8 mouse cellular contexts compared by ENCODE assay signal in genomic region chr4:134316390-134316789, GRCm38 (mm10). TPM values are rescaled to one million over a fixed set of nuclear protein-coding genes. Genes with fewer than 3 reads are reported as not detected.
DNase-seq lines count a peak whose midpoint lies in the region; ATAC-seq and TF ChIP-seq lines count a peak whose summit lies in the region.
"Had no signal": no experiment of that assay in that cellular context is flagged by ENCODE, and none has a peak within 500 bp of the region (broad histone marks: within the 10 kb centered on the region; RNA-seq: fewer than 3 reads in every experiment).

No protein-coding gene starts in this region.

- H3K9me3 ChIP-seq in forebrain, embryonic 11.5 days (ENCODE audit: control insufficient read depth, low read length), result peaks cover 4% of the 10 kb centered on the region; the same call in 1 of the 2 replicates

- TF ChIP-seq POLR2A in testis, adult 2 months (IDR thresholded peaks at IDR 0.05; ENCODE audit: control insufficient read depth, low read depth, low read length), result no peak

- no peak for TF ChIP-seq CTCF in testis, adult 2 months (IDR thresholded peaks at IDR 0.05; ENCODE audit: control insufficient read depth, insufficient read depth, insufficient replicate concordance, low read depth, low read length)

- H3K9ac ChIP-seq in forebrain, embryonic 11.5 days (ENCODE audit: low read length), result no peak overlapping the region
- H3K9ac ChIP-seq: embryonic facial prominence, embryonic 13.5 days had no signal

- WGBS in forebrain, embryonic 11.5 days, result 49% methylated on average over 16 of the region's 16 CpGs

- peak; percentile 35; the same call in 1 of the 2 replicates for ATAC-seq in granulocyte monocyte progenitor cell, adult 5-6 weeks (replicated peaks; ENCODE audit: poor library complexity, severe bottlenecking)
- ATAC-seq in forebrain, embryonic 11.5 days (replicated peaks; ENCODE audit: low FRiP score), result no peak

- H3K4me2 ChIP-seq in forebrain, embryonic 11.5 days (ENCODE audit: low read depth, low read length, severe bottlenecking), result no peak overlapping the region
- H3K4me2 ChIP-seq: embryonic facial prominence, embryonic 13.5 days had no signal

- no peak for DNase-seq in testis, postnatal 14 days (ENCODE audit: low spot score)
- peak; percentile 32 for DNase-seq in kidney, postnatal 10 days
- DNase-seq in layer of hippocampus, postnatal 36 days, result no peak
- DNase-seq in forebrain, embryonic 11.5 days (ENCODE audit: low spot score), result no peak
- no peak for DNase-seq in spleen, postnatal 14 days (ENCODE audit: low spot score in 2 of 2)

- H3K4me1 ChIP-seq in testis, adult 2 months (ENCODE audit: control insufficient read depth, insufficient read depth, low read length), result peaks cover 13% of the 10 kb centered on the region
- H3K4me1 ChIP-seq in forebrain, embryonic 11.5 days (replicated peaks; ENCODE audit: control insufficient read depth, insufficient read depth, low read length), result no peaks in the 10 kb centered on the region

- H3K27ac ChIP-seq in testis, adult 2 months (ENCODE audit: control insufficient read depth, insufficient read depth, low read depth, low read length), result no peak overlapping the region
- no peak overlapping the region for H3K27ac ChIP-seq in forebrain, embryonic 11.5 days (ENCODE audit: low read depth, low read length)
- H3K27ac ChIP-seq: embryonic facial prominence, embryonic 13.5 days had no signal

- no peaks in the 10 kb centered on the region for H3K27me3 ChIP-seq in testis, adult 2 months (ENCODE audit: control insufficient read depth, insufficient read depth, low read length)
- no peaks in the 10 kb centered on the region for H3K27me3 ChIP-seq in forebrain, embryonic 11.5 days (ENCODE audit: control insufficient read depth, insufficient read depth, low read length)
- H3K27me3 ChIP-seq: embryonic facial prominence, embryonic 13.5 days had no signal

- peak overlapping the region; percentile 37 for H3K4me3 ChIP-seq in testis, adult 2 months (ENCODE audit: control insufficient read depth, low read depth, low read length)
- H3K4me3 ChIP-seq in forebrain, embryonic 11.5 days (ENCODE audit: low read depth, low read length), result no peak overlapping the region
- H3K4me3 ChIP-seq: embryonic facial prominence, embryonic 13.5 days had no signal

- no peaks in the 10 kb centered on the region for H3K36me3 ChIP-seq in testis, adult 2 months (ENCODE audit: control insufficient read depth, insufficient read depth, low read length)
- no peaks in the 10 kb centered on the region for H3K36me3 ChIP-seq in forebrain, embryonic 11.5 days (ENCODE audit: control insufficient read depth, insufficient read depth, low read length)
- H3K36me3 ChIP-seq: embryonic facial prominence, embryonic 13.5 days had no signal

RNA-seq across cellular contexts. Expression of gene Trim63, which starts 1.5 kb away (rescaled TPM):
- polyA plus RNA-seq in testis, adult 2 months (2012; rRNA removed), result 1.6 and 1.8 TPM in 2 replicates
- total RNA-seq in granulocyte monocyte progenitor cell, adult 5-6 weeks (2014; fragmentation: Nextera tagmentation), result not detected in 2 replicates
- total RNA-seq in granulocyte monocyte progenitor cell, adult 5-6 weeks (2017), result not detected in 2 replicates
- total RNA-seq in layer of hippocampus, postnatal 36 days (2021), result not detected
- 0.13 TPM in 1 of 2 replicates, not detected in the other for polyA plus RNA-seq in forebrain, embryonic 11.5 days (2014; fragmentation: Nextera tagmentation; extraction: Ambion mirVana)

RNA-seq across cellular contexts. Expression of gene Slc30a2, which starts 26.6 kb away (rescaled TPM):
- 19.1 and 21.3 TPM in 2 replicates for polyA plus RNA-seq in testis, adult 2 months (2012; rRNA removed)
- total RNA-seq in granulocyte monocyte progenitor cell, adult 5-6 weeks (2014; fragmentation: Nextera tagmentation), result not detected in 2 replicates
- not detected in 2 replicates for total RNA-seq in granulocyte monocyte progenitor cell, adult 5-6 weeks (2017)
- total RNA-seq in layer of hippocampus, postnatal 36 days (2021), result not detected
- polyA plus RNA-seq in forebrain, embryonic 11.5 days (2014; fragmentation: Nextera tagmentation; extraction: Ambion mirVana), result not detected in 2 replicates

RNA-seq across cellular contexts. Expression of gene Pdik1l, which starts 28.7 kb away (rescaled TPM):
- 6.2 and 6.4 TPM in 2 replicates for polyA plus RNA-seq in testis, adult 2 months (2012; rRNA removed)
- 17.6 and 18.5 TPM in 2 replicates for total RNA-seq in granulocyte monocyte progenitor cell, adult 5-6 weeks (2014; fragmentation: Nextera tagmentation)
- 35.4 and 41.7 TPM in 2 replicates for total RNA-seq in granulocyte monocyte progenitor cell, adult 5-6 weeks (2017)
- 10 to 100 TPM; 16.7 to 21.5 TPM for total RNA-seq in layer of hippocampus, postnatal 36 days (2021)
- polyA plus RNA-seq in forebrain, embryonic 11.5 days (2014; fragmentation: Nextera tagmentation; extraction: Ambion mirVana), result 26.7 and 31.2 TPM in 2 replicates
